Mouse (Mus musculus) small intestine, adult 2 months (tissue): ENCODE data around the gene Ep300.

Experiments used
- CTCF ChIP-seq: fragments of 200-500 bp; IDR thresholded peaks from 2 replicates; pipeline ENCODE4 v1.5.1; 2012; ENCODE audit warnings: low read depth, mild to moderate bottlenecking, control low read depth, inconsistent platforms, low read length, moderate library complexity, mixed read lengths; ENCODE audit not compliant: insufficient replicate concordance, insufficient read length; ENCODE audit errors: extremely low read depth
- POLR2A ChIP-seq: fragments of 200-500 bp; IDR thresholded peaks from 2 replicates; pipeline ENCODE4 v1.6.1; 2012; ENCODE audit warnings: low read depth, mild to moderate bottlenecking, control low read depth, inconsistent platforms, low read length, moderate library complexity

DNA sequence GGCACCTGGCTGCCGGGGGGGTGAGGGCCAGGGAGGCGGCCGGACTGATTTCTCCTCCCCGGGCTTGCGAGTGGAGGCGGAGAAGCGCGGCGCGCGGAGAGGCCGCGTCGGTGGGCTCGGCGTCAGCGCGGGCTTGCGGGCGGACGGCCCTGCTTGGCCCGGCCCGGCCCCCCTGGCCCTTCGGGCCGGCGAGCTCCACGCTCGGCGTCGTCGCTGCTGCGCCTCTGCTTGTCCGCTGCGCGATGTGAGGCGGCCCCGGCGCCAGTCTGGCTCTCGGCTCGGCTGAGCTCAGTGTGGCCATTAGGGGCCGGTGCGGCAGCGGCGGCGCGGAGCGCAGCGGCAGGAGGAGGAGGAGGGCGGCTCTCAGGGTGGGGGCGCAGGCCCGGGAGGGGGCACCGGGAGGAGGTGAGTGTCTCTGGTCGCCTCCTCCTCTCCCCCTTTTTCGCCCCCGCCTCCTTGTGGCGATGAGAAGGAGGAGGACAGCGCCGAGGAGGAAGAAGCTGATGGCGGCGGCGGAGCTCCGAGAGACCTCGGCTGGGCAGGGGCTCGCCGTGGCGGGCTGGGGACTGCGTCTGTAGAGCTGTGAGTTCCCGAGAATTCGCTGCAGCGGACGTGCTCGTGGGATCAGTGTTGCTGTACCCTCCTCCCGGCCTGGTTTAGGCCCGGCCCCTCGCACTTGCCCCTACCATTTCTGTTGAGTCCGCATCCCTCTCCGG lies 753 bp downstream of the Ep300 start:
- TF ChIP-seq POLR2A (peak; percentile 83), CTCF (0 out of 2 replicates have a peak, but pooled peaks have one; percentile 24)
